16 mouse cellular contexts compared by ENCODE assay signal in genomic region chr19:24730661-24731060, GRCm38 (mm10). TPM values are rescaled to one million over a fixed set of nuclear protein-coding genes. Genes with fewer than 3 reads are reported as not detected.
DNase-seq lines count a peak whose midpoint lies in the region; ATAC-seq and TF ChIP-seq lines count a peak whose summit lies in the region.
"Had no signal": no experiment of that assay in that cellular context is flagged by ENCODE, and none has a peak within 500 bp of the region (broad histone marks: within the 10 kb centered on the region; RNA-seq: fewer than 3 reads in every experiment).

No protein-coding gene starts in this region.

- H3K27me3 ChIP-seq in embryonic facial prominence, embryonic 11.5 days (ENCODE audit: control insufficient read depth, insufficient read depth, low read length) = no peaks in the 10 kb centered on the region
- H3K27me3 ChIP-seq in embryonic facial prominence, embryonic 10.5 days (replicated peaks; ENCODE audit: low read depth, poor library complexity, severe bottlenecking) = no peaks in the 10 kb centered on the region
- H3K27me3 ChIP-seq in kidney, postnatal 0 days (ENCODE audit: insufficient read depth, low read length) = no peaks in the 10 kb centered on the region
- H3K27me3 ChIP-seq: heart, embryonic 15.5 days; limb, embryonic 13.5 days; neural tube, embryonic 12.5 days had no signal

- no peak for ATAC-seq in embryonic facial prominence, embryonic 11.5 days (replicated peaks; ENCODE audit: insufficient number of reproducible peaks, low FRiP score, low TSS enrichment, low read depth)
- no peak for ATAC-seq in kidney, postnatal 0 days (replicated peaks; ENCODE audit: low FRiP score, low read depth)

- no peaks in the 10 kb centered on the region for H3K36me3 ChIP-seq in embryonic facial prominence, embryonic 11.5 days (replicated peaks; ENCODE audit: control insufficient read depth, insufficient read depth, low read depth, low read length)
- no peaks in the 10 kb centered on the region for H3K36me3 ChIP-seq in embryonic facial prominence, embryonic 10.5 days (replicated peaks)
- H3K36me3 ChIP-seq in kidney, postnatal 0 days (ENCODE audit: insufficient read depth, low read length) = no peaks in the 10 kb centered on the region
- H3K36me3 ChIP-seq: embryonic facial prominence, embryonic 13.5 days; limb, embryonic 13.5 days; neural tube, embryonic 12.5 days had no signal

- H3K4me2 ChIP-seq in embryonic facial prominence, embryonic 11.5 days (ENCODE audit: low read depth, low read length) = no peak overlapping the region
- no peak overlapping the region for H3K4me2 ChIP-seq in kidney, postnatal 0 days (ENCODE audit: low read length)
- H3K4me2 ChIP-seq: embryonic facial prominence, embryonic 13.5 days; heart, embryonic 15.5 days; limb, embryonic 13.5 days; neural tube, embryonic 12.5 days had no signal

- TF ChIP-seq CTCF in kidney, postnatal 0 days (IDR thresholded peaks at IDR 0.05; ENCODE audit: low read depth) = no peak

- 61% methylated on average over 5 of the region's 5 CpGs for WGBS in embryonic facial prominence, embryonic 11.5 days
- 69% methylated on average over 5 of the region's 5 CpGs for WGBS in embryonic facial prominence, embryonic 10.5 days
- 27% methylated on average over 5 of the region's 5 CpGs for WGBS in kidney, postnatal 0 days

- no peak overlapping the region for H3K9ac ChIP-seq in embryonic facial prominence, embryonic 11.5 days (replicated peaks; ENCODE audit: low read length)
- H3K9ac ChIP-seq in kidney, postnatal 0 days (ENCODE audit: low read depth, low read length) = no peak overlapping the region
- H3K9ac ChIP-seq: embryonic facial prominence, embryonic 13.5 days; heart, embryonic 15.5 days; limb, embryonic 13.5 days; neural tube, embryonic 12.5 days had no signal

- no peak overlapping the region for H3K27ac ChIP-seq in embryonic facial prominence, embryonic 11.5 days (replicated peaks; ENCODE audit: low read depth, low read length)
- no peak overlapping the region for H3K27ac ChIP-seq in embryonic facial prominence, embryonic 10.5 days (replicated peaks)
- no peak overlapping the region for H3K27ac ChIP-seq in kidney, postnatal 0 days
- H3K27ac ChIP-seq: heart, embryonic 15.5 days; neural tube, embryonic 12.5 days had no signal

- no peak overlapping the region for H3K4me3 ChIP-seq in embryonic facial prominence, embryonic 11.5 days (ENCODE audit: low read depth, low read length)
- no peak overlapping the region for H3K4me3 ChIP-seq in embryonic facial prominence, embryonic 10.5 days
- no peak overlapping the region for H3K4me3 ChIP-seq in kidney, postnatal 0 days (replicated peaks; ENCODE audit: low read depth, low read length)
- H3K4me3 ChIP-seq: embryonic facial prominence, embryonic 13.5 days; heart, embryonic 15.5 days; limb, embryonic 13.5 days; megakaryocyte, embryonic 14.5 days; neural tube, embryonic 12.5 days had no signal

- peak; percentile 36 for DNase-seq in embryonic facial prominence, embryonic 11.5 days (ENCODE audit: low spot score)
- DNase-seq in embryonic facial prominence, embryonic 10.5 days (ENCODE audit: low spot score) = no peak
- DNase-seq in kidney, postnatal 0 days (ENCODE audit: low spot score) = peak; percentile 51
- no peak for DNase-seq in kidney, adult 9 months
- DNase-seq in urinary bladder, postnatal 14 days (ENCODE audit: low spot score) = peak; percentile 26
- DNase-seq in urinary bladder, postnatal 10 days (ENCODE audit: low spot score) = no peak
- DNase-seq in cerebellum, adult 9-11 months = no peak
- no peak for DNase-seq in cerebellum, postnatal 14 days
- DNase-seq: adrenal gland, postnatal 25 days; B cell, adult 2 months; cerebellum, adult 8-10 months had no signal

- H3K4me1 ChIP-seq in embryonic facial prominence, embryonic 11.5 days (ENCODE audit: control insufficient read depth, insufficient read depth, low read length) = no peaks in the 10 kb centered on the region
- H3K4me1 ChIP-seq in embryonic facial prominence, embryonic 10.5 days = peaks cover 3% of the 10 kb centered on the region
- H3K4me1 ChIP-seq in kidney, postnatal 0 days (replicated peaks; ENCODE audit: insufficient read depth, low read length) = 0 out of 2 replicates have a peak, but pooled peaks cover 4% of the 10 kb centered on the region
- H3K4me1 ChIP-seq: megakaryocyte, embryonic 14.5 days; neural tube, embryonic 12.5 days had no signal

- no peaks in the 10 kb centered on the region for H3K9me3 ChIP-seq in embryonic facial prominence, embryonic 11.5 days (replicated peaks; ENCODE audit: control insufficient read depth, low read length)
- no peaks in the 10 kb centered on the region for H3K9me3 ChIP-seq in embryonic facial prominence, embryonic 10.5 days
- H3K9me3 ChIP-seq in kidney, postnatal 0 days (replicated peaks; ENCODE audit: low read length) = no peaks in the 10 kb centered on the region
- H3K9me3 ChIP-seq: embryonic facial prominence, embryonic 13.5 days; heart, embryonic 15.5 days; limb, embryonic 13.5 days; megakaryocyte, embryonic 14.5 days; neural tube, embryonic 12.5 days had no signal

RNA-seq across cellular contexts. Expression of gene Tmem252, which starts 56.9 kb away (rescaled TPM):
- polyA plus RNA-seq in embryonic facial prominence, embryonic 11.5 days (2014; fragmentation: Nextera tagmentation; extraction: Ambion mirVana) = 0.81 and 1.2 TPM in 2 replicates
- 0.19 and 0.26 TPM in 2 replicates for polyA plus RNA-seq in embryonic facial prominence, embryonic 10.5 days (2016; fragmentation: Nextera tagmentation; extraction: Ambion mirVana)
- polyA plus RNA-seq in kidney, postnatal 0 days (2015; fragmentation: Nextera tagmentation; extraction: Ambion mirVana) = 17.5 and 21.5 TPM in 2 replicates

Comparison
In these comparisons a context has a peak if more than half of its experiments do, and no peak if none do; other contexts are left out.
1. DNase-seq: peak in embryonic facial prominence, embryonic 11.5 days (single experiment), kidney, postnatal 0 days (single experiment) and urinary bladder, postnatal 14 days (single experiment); none in embryonic facial prominence, embryonic 10.5 days (single experiment), kidney, adult 9 months (single experiment), urinary bladder, postnatal 10 days (single experiment), cerebellum, adult 9-11 months (single experiment) and cerebellum, postnatal 14 days (0 of 2).